Mouse (Mus musculus) layer of hippocampus, postnatal 25 days (tissue): ENCODE measurements around the gene Popdc2. TPM values are rescaled to one million over a fixed set of nuclear protein-coding genes. Genes with fewer than 3 reads are reported as not detected.

Experiments used
- DNase-seq, 2 experiments: peaks; one replicate each; pipeline ENCODE4 v3.0.0; 2022; ENCODE audit warnings: mixed read lengths in 2 of 2, low spot score in 1 of 2; ENCODE audit errors: extremely low spot score in 1 of 2
- total RNA-seq, 2 experiments: library from RNA; stranded (reverse); gene quantifications; 2 replicates each; pipeline ENCODE4 v1.2.3; 2021

The Popdc2 gene
- total RNA-seq, 2 experiments from 2014 or later: 0.52 to 0.85 TPM

DNA sequence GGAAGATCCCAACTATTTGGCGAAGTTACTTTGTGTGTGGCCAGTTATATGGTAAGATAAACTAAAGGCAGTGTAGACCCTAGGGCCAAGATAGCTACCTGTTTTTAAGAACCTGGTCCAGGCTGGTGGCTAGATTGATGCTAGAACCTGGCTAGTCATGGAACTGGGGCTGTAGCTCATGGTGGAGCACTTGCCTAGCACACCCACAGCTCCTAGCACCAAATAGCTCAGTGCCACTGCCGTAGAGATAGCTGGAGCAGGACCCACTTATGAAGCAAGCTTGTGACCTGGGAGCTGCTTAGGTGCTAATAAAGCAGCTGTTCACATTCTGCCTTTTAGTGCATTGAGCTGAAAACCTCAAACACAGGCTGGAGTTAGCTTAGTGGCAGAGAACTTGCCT is 8.4 kb upstream of the Popdc2 start:
- no peak for DNase-seq

DNA sequence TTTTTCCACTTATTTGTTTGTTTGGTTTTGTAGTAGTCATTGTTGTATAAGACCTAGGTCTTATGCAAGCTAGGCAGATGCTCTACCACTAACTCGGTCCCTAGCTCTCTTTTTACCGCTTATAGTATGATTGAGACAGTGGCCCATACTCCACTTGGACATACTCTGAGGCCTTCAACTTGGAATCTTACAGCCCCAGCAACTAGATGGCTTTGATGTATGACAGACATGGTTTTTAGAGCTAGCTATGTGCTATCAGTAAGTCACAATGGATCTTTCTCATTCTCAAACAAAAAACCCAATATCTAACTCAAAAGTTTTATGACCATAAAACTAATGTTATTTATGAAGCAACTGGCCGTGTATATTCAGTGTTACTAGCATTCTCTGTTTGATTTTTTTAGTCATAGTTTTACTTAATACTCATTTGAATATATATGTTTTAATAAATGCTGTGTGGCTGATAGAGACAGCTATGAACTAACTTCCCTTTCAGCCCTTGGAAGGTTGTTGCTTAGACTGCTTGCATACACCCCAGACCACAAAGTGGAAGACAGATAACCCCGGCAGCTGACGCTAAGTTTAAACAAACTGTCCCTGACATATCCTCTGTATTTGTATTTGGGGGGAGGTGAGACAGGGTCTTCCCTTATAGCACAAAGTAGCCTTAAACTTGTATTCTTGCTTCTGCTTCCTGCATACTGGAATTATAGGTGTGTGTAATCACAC is 7.7 kb upstream of the Popdc2 start:
- no peak for DNase-seq

DNA sequence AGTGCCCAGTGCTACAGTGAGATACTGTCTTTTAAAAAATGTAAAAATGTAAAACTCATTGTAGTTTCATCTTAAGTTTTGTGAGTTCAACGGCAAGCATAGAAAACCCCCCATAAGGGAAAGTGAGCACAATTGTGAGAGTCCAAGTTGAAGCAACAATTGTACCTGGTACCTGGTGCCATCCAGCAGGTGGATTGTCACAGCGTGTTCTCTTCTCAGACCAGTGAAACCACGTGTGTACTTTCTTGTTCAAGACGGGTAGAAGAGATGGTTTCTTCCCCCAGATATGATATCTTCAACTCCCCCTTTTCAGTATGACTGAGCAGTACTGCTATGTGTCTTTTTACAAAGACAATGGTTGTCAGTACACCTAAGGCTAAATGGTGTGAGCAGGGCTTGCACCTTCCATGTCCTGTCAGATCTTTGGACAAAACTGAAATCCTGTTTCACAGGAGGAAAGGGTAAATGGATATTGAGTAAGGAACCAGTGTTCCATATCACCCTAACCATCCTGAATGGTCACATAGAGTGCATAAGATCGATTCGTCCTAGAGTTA is 3.7 kb upstream of the Popdc2 start:
- DNase-seq: no peak

DNA sequence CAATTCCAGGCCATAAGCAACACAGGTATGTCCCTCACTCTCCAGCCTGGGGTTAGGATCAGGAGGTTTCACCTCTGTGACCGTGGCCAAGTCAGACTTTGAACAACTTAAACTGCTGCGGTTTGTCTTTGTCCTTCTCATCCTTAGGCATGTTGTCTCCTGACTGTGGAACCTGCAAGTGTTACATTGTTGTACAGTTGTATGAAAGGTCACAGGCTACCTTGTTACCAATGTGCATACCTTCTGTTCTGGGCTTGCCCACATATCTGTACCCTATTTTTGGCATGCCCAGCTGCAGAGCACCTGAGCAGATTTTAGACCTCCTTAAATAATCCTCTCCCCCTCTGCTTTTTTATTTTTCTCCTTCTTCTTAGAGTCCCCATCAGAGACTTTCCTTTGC is 2.8 kb upstream of the Popdc2 start:
- no peak for DNase-seq

DNA sequence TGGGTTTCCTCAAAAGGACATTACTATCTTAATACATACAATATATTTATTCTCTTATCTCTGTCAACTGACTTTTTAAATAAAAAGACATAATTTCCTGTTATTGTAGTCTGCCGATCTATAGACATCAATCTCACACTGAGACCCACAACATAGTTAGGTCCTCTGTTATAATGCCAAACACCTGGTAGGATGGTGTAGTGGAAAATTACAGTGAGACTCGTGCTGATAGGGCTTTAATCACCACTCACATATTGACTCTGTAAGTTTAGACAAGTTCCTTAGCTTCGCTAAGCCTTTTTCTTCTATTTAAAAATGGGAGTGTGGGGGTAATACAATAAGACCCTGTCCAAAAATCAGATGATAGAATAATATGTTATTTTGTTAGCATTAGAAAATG is 2.2 kb upstream of the Popdc2 start:
- DNase-seq: no peak

DNA sequence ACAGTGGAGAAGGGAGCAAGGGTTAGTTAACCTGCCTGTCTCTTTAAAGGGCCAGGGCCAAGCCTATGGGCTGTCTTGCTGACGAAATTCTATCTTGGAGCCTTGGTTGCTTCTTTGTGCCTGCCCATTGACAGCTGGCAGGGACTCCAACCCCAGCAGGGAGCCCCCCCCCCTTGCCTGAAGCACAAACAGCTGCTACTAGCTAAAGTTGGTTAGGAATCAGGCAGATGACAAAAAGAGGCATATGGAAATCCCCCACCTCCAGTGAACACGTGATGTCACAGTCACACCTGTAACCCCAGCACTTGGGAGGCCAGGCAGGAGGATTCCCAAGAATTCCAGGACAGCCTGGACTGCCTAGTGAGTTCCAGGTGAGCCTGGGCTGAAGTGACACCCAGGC is 1.7 kb upstream of the Popdc2 start:
- no peak for DNase-seq

DNA sequence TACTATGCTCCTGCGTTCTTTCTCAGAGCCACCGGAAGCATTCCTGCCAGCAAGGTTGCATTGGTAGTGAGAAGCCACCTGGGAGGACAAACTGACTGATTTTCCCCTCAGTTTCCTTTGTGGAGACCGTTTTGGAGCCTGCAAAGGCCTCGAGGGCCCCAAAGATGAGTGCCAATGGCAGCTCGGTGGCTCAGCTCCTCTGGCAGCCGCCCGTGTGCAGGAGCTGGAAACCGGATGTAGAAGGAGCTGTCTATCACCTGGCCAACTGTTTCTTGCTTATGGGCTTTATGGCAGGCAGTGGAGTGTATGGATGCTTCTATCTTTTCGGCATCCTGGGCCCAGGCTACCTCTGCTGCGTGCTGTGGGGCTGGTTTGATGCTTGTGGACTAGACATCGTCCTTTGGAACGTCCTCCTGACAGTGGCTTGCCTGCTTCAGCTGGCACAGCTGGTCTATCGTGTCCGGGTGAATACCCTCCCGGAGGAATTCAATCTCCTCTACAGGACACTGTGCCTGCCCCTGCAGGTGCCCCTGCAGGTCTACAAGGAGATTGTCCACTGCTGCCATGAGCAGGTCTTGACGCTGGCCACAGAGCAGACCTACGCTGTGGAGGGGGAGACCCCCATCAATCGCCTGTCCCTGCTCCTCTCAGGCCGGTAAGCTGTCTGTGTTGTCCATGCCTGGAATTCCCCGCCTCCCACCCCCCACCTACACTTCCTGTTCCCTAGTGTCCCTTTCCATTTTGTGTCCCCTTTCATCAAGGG is 665 bp downstream of the Popdc2 start:
- no peak for DNase-seq

DNA sequence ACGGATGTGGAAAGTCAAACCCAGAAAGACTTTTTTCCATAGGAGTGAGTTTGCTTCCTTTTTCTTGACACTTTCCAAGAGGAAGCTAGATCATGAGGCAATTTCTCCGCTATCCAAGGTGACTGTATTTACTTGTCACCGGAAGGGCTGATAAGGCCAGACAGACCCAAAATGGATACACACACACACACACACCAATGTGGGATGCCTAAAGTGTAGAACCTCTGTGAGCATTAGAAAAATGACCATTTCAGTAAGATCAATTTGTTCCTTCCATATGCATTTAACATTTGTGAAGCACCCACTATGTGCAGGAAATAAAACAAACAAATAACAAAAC is 1.2 kb downstream of the Popdc2 start:
- DNase-seq: no peak

DNA sequence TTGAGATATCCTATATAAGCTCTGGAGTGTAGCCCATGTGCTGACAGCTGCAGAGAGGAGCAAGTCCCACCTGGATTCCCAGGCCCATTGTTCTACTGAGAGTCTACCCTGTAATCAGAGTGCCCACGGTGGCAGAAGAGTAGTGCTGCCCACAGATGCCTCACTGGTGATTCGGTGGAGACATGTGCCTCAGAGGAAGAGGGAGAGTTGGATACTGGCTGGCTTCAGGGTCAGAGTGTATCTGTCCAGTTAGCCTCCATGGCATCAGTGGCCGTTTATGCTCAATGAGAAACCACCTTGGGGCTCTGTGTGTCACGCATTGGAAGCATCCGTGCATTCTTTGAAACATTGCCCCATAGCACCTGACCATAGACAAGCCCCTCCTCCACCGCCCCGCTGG is 1.6 kb downstream of the Popdc2 start:
- no peak for DNase-seq

DNA sequence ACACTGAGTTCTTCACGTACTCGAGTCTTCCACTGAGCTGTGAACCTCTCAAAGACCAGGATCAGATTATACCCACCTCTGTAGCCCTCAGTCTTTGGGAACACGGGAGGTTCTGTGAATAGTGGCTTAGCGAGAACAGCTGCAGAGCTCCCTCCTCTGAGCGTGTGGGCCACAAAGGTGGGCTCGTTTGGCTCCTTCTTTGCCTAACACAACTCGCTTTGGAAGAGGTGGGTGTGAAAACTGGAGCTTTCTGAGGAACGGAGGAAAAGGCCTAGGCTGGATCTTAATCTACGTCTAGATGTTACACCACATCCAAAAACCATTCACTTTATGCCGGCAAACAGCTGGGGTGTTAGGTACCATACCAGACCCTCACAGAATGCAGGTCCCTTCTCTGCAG is 3.4 kb downstream of the Popdc2 start:
- no peak for DNase-seq

DNA sequence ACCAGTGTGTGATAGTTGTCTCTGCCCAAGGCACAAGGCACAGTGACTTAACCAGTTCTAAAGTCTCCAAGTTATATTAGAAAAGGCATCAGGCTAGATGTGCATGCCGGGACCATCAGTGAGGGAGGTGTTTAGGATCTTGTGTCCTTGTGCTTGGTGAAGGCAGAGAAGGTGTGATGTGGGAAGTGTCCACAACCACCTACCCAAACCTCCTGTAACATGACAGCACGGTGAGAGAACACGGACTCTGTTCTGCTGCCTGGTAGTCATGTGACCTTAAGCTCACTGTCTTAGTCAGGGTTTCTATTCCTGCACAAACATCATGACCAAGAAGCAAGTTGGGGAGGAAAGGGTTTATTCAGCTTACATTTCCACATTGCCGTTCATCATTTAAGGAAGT is 4.2 kb downstream of the Popdc2 start:
- no peak for DNase-seq

DNA sequence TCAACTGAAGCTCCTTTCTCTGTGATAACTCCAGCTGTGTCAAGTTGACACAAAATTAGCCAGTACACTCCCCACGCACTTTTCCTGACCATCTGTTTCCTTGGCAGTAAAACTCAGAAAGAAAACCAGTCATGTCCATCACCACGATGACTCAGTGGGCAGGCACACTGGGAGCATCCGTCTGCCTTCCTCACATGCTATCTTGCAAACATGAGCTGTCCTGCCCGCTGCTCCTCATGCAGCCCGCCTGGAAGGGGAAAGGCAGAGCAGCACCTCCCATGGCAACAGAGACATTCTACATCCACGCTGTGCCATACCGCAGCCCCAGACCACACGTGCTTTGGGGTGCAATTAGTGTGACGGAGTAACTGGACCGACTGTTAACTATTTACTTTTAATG is 6.3 kb downstream of the Popdc2 start:
- no peak for DNase-seq

DNA sequence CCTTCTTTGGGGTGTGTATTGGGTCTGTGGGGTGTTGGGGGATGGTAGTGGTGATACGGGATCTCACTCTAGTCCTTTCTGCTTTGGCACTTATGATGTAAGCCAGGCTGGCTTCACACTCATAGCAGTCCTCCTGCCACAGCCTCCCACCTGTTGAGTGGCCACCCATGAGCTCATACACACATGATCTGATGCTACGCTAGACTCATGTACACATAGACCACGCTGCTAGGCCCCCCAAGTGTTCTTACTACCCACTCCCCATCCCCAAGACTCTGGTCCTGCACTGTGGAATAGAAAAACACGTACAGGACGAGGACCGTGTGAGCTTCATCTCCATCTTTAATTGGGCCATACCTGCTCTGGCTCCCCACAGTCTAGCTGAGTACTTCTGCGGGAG is 7.0 kb downstream of the Popdc2 start:
- DNase-seq: no peak

DNA sequence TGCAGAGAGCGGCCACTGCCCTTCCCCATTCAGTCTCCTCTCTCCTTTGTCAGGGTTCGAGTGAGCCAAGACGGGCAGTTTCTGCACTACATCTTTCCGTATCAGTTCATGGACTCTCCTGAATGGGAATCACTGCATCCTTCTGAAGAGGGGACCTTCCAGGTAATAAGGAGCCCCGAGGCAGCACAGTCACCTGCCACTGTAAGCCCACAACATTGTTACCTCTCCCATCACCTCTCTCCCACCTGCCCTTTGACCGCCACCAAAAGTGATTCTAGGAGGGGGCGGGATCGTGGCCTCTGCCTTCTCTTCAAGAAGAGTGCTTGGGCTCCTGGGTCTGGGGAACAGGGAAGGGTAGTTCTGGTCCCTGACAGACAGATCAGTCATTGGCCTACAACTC is 7.4 kb downstream of the Popdc2 start:
- no peak for DNase-seq

DNA sequence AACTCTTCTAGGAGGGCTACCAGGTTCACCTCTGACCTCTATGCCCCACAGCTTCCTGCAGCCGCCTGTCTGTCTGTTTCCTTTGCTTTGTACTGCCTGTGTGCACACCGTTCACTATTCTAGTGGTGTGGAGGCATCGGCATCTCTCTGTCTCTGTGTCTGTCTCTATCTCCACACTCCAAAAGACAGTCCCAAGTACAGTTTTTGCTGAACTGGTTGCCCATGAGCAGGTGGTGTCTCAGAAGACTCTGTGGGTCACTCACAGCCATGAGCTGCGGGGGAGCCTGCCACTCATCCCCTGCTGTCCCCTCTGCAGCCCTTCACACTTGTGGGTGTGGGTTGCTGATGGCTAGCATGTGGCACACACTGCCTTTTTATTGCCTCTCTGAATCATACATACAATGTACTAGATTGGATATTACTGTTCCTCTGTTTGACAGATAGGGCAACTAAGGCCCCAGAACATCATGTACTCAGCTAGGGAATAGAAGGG is 8.0 kb downstream of the Popdc2 start:
- DNase-seq: no peak

DNA sequence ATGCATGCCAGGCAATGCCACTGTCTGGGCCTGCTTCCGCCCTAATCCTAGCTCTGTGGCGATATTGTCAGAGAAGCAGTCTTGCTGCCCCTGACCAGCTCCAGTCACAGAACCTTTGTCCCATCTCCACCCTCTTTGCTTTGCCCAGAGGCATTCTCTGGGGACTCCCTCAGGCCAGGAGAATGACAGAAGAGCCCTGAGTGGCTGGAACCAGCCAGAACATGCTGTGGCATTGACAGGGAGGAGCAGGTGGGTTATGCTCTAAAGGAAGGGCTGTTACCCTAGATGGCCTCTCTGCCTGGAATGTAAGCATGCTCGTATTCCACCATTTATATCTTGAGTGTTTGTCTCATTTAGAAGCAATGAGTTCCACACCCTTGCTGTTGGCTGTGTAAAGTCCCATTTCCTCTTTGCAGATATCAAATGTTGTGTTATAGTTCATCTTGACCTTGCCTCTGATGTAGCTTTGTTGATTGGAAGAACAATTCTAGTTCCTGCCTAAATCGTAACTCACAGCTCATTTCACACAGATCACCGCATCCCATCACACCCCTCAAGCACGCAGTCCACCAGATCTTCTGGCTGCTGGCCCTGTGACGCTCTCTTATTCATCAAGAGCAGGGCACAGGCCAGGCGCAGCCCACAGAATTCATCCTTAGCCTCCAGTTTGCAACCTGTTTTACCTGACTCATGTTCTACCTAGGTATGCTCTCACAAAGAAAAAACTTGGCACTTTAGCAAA is 8.8 kb downstream of the Popdc2 start:
- no peak for DNase-seq

DNA sequence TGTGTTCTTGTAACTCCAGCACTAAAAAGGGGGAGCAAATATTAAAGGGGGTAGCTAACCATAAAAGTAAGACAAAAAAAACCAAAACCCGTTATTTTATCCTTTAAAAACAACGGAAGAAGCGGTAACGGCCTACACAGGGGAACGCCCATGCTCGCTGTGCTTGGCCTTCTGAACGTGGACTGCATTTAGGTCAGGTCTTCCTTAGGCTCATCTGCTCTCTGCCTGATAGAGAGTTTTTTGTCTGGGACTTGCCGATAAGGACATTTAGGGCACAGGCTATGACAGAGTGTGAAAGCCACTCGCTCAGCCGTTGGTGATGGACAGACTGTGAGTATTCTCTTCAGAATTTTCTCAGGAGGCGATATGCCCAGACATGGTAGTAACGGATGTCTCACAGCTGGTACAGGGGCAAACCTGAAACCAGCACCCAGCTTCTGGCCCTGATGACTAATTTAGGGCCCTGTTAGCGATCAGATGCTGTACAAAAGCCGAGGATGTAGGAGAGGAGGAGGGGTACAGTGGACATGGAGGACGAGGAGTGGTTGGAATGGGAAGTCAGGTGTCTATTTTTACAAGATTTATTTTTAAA is 9.8 kb downstream of the Popdc2 start:
- DNase-seq: no peak

DNA sequence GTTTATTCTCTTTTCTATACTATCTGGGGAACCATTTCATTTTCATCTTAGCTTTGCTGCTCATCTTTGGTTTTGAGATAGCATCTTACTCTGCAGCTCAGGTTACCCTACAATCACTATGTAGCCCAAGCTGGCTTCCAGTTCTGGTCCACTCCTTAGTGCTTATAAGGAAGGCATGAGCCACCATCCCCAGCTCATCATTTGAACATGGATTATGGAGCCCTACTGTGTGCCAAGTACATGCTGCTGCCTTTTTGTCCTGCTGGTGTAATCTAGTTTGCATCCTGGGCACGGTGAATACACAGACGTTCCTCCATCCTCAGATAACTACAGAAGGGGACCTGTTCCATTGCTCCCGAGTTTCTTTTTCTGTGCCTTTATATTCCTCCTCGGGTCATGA is 10.9 kb downstream of the Popdc2 start:
- DNase-seq: no peak

DNA sequence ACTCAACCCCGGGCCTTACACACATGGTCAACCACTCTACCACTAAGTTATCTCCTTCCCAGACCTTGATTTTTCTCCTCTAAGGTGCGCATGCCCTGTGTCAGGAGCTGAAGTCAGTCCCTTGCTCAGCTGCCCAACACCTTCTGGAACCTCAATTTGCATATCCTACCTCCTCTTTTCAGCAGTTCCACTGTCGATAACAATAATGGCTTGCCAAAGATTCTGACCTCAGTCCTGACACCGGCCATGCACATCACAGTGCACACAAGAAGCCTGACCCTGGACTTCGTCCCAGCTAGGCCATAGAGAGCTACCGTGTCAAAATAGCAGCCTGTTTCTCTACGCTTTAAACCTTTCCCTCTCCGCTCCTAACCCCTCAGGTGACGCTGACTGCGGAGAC is 11.4 kb downstream of the Popdc2 start:
- DNase-seq: no peak

DNA sequence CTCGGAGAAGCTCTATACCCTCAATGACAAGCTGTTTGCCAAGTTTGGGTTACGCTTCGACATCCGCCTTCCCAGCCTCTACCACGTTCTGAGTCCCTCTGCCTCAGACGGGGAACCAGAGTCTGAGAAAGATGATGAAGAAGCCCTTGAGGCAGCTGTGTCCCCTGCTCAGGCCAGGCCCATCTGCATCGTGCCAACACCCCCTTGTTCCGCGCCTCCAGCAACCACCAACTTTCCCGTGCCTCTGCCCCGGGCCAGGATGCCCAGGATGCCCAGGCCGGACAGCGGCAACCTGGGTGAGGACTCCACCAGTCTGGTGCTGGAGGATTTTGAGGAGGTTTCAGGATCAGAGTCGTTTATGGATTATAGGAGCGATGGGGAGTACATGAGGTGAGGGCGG is 11.9 kb downstream of the Popdc2 start:
- no peak for DNase-seq
